Mouse (Mus musculus): ENCODE measurements around the gene Ntsr2. TPM values are rescaled to one million over a fixed set of nuclear protein-coding genes. Genes with fewer than 3 reads are reported as not detected.

The Ntsr2 gene
- polyA plus RNA-seq, 1 experiment from 2014 or later = 8.4 TPM

GRCm38 (mm10) chr12:16630866-16631185 is 22.4 kb upstream of the Ntsr2 start:
- Histone ChIP-seq H3K4me3 (ENCODE audit: low read length) (no peak overlapping the region), H3K4me1 (ENCODE audit: control insufficient read depth, insufficient read depth, low read depth, low read length) (no peaks in the 10 kb centered on the region), H3K9ac (ENCODE audit: low read depth, low read length) (no peak overlapping the region), H3K36me3 (ENCODE audit: control insufficient read depth, insufficient read depth, low read length) (no peaks in the 10 kb centered on the region), H3K9me3 (ENCODE audit: control insufficient read depth, low read length) (no peaks in the 10 kb centered on the region), H3K27ac (ENCODE audit: low read depth, low read length) (no peak overlapping the region), H3K27me3 (replicated peaks; ENCODE audit: control insufficient read depth, insufficient read depth, low read length) (no peaks in the 10 kb centered on the region), H3K4me2 (ENCODE audit: low read length) (no peak overlapping the region)
- ATAC-seq = no peak
- 100% methylated on average over 1 of the region's 1 CpGs for WGBS

DNA sequence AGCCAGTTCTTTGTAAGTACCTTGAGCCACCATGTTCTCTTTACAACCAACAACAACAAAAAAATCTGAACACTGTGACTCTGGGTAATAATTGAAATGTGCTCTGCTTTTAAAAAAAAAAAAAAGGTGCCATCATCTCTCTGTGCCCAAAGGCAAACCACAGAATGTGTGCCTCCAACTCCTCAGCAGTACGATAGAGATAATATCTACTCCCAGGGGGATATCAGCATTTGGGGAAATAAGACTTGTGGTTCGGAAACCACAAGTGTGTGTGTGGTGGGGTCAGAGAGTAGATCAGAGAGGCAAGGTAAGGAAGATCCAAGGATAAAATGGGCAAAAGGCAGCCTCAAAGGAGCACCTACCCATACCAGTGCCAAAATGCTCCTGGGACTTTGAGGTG is 21.8 kb upstream of the Ntsr2 start:
- ATAC-seq = no peak
- H3K36me3 ChIP-seq (ENCODE audit: control insufficient read depth, insufficient read depth, low read length) = no peaks in the 10 kb centered on the region
- H3K4me3 ChIP-seq (ENCODE audit: low read length) = no peak overlapping the region
- no peaks in the 10 kb centered on the region for H3K4me1 ChIP-seq (ENCODE audit: control insufficient read depth, insufficient read depth, low read depth, low read length)
- H3K9me3 ChIP-seq (ENCODE audit: control insufficient read depth, low read length) = no peaks in the 10 kb centered on the region
- no peak overlapping the region for H3K9ac ChIP-seq (ENCODE audit: low read depth, low read length)
- no peaks in the 10 kb centered on the region for H3K27me3 ChIP-seq (replicated peaks; ENCODE audit: control insufficient read depth, insufficient read depth, low read length)
- H3K27ac ChIP-seq (ENCODE audit: low read depth, low read length) = no peak overlapping the region
- 64% methylated on average over 2 of the region's 2 CpGs for WGBS
- no peak overlapping the region for H3K4me2 ChIP-seq (ENCODE audit: low read length)

DNA sequence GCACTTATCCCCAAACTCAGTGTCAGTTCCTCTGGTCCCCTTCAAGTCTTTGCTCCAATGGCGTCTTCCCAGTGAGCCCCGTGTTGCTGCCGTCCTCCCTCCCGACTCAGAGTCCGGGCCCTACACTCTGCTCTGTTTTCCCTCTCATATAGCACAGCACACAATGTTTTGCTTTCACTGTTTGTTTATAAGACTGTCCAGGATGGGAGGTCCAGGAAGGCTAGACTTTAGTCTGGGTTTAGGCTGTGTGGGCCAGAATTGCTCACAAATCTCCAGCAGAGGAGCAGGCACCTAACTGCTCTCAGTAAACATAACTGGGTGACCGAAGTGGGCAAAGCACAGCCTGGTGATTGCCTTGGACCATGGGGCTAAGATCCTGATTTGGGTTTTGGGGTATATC is 19.9 kb upstream of the Ntsr2 start:
- H3K4me3 ChIP-seq (ENCODE audit: low read length) = no peak overlapping the region
- no peak overlapping the region for H3K9ac ChIP-seq (ENCODE audit: low read depth, low read length)
- H3K9me3 ChIP-seq (ENCODE audit: control insufficient read depth, low read length) = no peaks in the 10 kb centered on the region
- peak; percentile 27; the same call in 1 of the 2 replicates for ATAC-seq
- H3K4me2 ChIP-seq (ENCODE audit: low read length) = no peak overlapping the region
- no peak overlapping the region for H3K27ac ChIP-seq (ENCODE audit: low read depth, low read length)
- no peaks in the 10 kb centered on the region for H3K27me3 ChIP-seq (replicated peaks; ENCODE audit: control insufficient read depth, insufficient read depth, low read length)
- H3K36me3 ChIP-seq (ENCODE audit: control insufficient read depth, insufficient read depth, low read length) = no peaks in the 10 kb centered on the region
- 86% methylated on average over 6 of the region's 6 CpGs for WGBS
- H3K4me1 ChIP-seq (ENCODE audit: control insufficient read depth, insufficient read depth, low read depth, low read length) = no peaks in the 10 kb centered on the region

GRCm38 (mm10) chr12:16634075-16634813 is 18.9 kb upstream of the Ntsr2 start:
- Histone ChIP-seq H3K27me3 (replicated peaks; ENCODE audit: control insufficient read depth, insufficient read depth, low read length) (no peaks in the 10 kb centered on the region), H3K36me3 (ENCODE audit: control insufficient read depth, insufficient read depth, low read length) (no peaks in the 10 kb centered on the region), H3K4me1 (ENCODE audit: control insufficient read depth, insufficient read depth, low read depth, low read length) (no peaks in the 10 kb centered on the region), H3K4me2 (ENCODE audit: low read length) (no peak overlapping the region), H3K9ac (ENCODE audit: low read depth, low read length) (no peak overlapping the region), H3K27ac (ENCODE audit: low read depth, low read length) (no peak overlapping the region), H3K4me3 (ENCODE audit: low read length) (no peak overlapping the region), H3K9me3 (ENCODE audit: control insufficient read depth, low read length) (no peaks in the 10 kb centered on the region)
- ATAC-seq = peak; percentile 61; the same call in 1 of the 2 replicates
- 60% methylated on average over 14 of the region's 14 CpGs for WGBS

DNA sequence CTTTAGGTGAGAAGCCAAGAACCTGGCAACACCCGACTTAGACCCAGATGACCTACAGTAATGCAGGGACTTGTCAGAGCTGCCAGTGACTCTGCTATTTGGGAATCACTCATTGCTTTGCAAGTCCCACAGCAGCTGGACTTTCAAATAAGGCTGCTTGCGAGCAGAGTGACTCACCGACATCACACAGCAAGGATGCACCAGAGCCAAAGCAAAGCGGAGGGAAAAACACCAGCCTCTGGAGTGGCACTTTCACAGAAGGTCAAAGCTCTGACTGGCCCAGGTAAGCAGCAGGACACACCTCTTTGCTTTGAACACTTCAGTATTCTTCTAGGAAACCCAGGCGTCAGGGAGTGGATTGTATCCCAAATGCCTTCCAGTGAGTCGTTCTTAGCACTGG is 17.4 kb upstream of the Ntsr2 start:
- H3K27ac ChIP-seq (ENCODE audit: low read depth, low read length) = no peak overlapping the region
- WGBS = 79% methylated on average over 6 of the region's 6 CpGs

DNA sequence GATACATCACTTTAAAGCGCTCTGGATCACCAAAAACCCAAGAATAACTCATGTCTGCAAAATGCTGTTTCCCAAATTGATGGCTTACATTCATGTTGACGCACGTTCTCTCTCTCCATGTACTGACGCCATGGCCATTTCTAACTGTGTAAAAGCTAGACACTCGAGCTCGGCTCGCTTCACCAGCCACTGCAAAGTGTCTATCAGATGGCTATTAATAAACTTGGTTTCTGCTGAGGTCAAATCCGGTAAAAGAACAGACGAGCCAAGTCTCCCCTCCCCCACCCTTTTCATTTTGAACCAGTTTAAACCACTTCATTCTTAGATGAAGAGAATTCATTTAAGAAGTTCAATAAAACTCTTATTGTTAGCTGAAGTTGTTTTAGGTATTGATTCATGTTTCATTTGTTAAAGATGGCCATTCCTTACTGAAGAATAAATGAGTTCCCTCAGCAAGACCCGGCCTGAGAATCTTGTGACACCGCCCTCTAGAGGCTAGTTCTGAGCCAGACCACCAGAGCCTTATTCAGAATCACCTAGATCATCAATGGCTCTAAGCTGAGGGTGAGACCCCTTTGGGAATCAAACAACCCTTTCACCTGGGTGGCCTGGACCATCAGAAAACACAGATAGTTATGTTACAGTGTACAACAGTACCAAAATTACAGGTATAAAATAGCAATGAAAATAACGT is 14.0 kb upstream of the Ntsr2 start:
- H3K36me3 ChIP-seq (ENCODE audit: control insufficient read depth, insufficient read depth, low read length) = no peaks in the 10 kb centered on the region
- no peak overlapping the region for H3K9ac ChIP-seq (ENCODE audit: low read depth, low read length)
- H3K4me3 ChIP-seq (ENCODE audit: low read length) = no peak overlapping the region
- H3K4me2 ChIP-seq (ENCODE audit: low read length) = no peak overlapping the region
- H3K27ac ChIP-seq (ENCODE audit: low read depth, low read length) = no peak overlapping the region
- no peaks in the 10 kb centered on the region for H3K27me3 ChIP-seq (replicated peaks; ENCODE audit: control insufficient read depth, insufficient read depth, low read length)
- H3K4me1 ChIP-seq (ENCODE audit: control insufficient read depth, insufficient read depth, low read depth, low read length) = peaks cover 7% of the 10 kb centered on the region
- WGBS = 76% methylated on average over 12 of the region's 12 CpGs
- ATAC-seq = no peak
- no peaks in the 10 kb centered on the region for H3K9me3 ChIP-seq (ENCODE audit: control insufficient read depth, low read length)

More for the DNA sequence above, 17.4 kb upstream of the Ntsr2 start:
- Histone ChIP-seq H3K27me3 (replicated peaks; ENCODE audit: control insufficient read depth, insufficient read depth, low read length) (no peaks in the 10 kb centered on the region), H3K9me3 (ENCODE audit: control insufficient read depth, low read length) (no peaks in the 10 kb centered on the region), H3K9ac (ENCODE audit: low read depth, low read length) (no peak overlapping the region), H3K4me3 (ENCODE audit: low read length) (no peak overlapping the region), H3K36me3 (ENCODE audit: control insufficient read depth, insufficient read depth, low read length) (no peaks in the 10 kb centered on the region), H3K4me2 (ENCODE audit: low read length) (no peak overlapping the region), H3K4me1 (ENCODE audit: control insufficient read depth, insufficient read depth, low read depth, low read length) (no peaks in the 10 kb centered on the region)
- no peak for ATAC-seq

GRCm38 (mm10) chr12:16640075-16640474 is 13.1 kb upstream of the Ntsr2 start:
- Histone ChIP-seq H3K9ac (ENCODE audit: low read depth, low read length) (no peak overlapping the region), H3K36me3 (ENCODE audit: control insufficient read depth, insufficient read depth, low read length) (no peaks in the 10 kb centered on the region), H3K4me2 (ENCODE audit: low read length) (no peak overlapping the region), H3K9me3 (ENCODE audit: control insufficient read depth, low read length) (no peaks in the 10 kb centered on the region), H3K4me3 (ENCODE audit: low read length) (no peak overlapping the region), H3K27me3 (replicated peaks; ENCODE audit: control insufficient read depth, insufficient read depth, low read length) (no peaks in the 10 kb centered on the region), H3K27ac (ENCODE audit: low read depth, low read length) (no peak overlapping the region), H3K4me1 (ENCODE audit: control insufficient read depth, insufficient read depth, low read depth, low read length) (peaks cover 7% of the 10 kb centered on the region)
- 92% methylated on average over 6 of the region's 6 CpGs for WGBS
- no peak for ATAC-seq

- ATAC-seq = no peak
- Histone ChIP-seq H3K4me1 (ENCODE audit: control insufficient read depth, insufficient read depth, low read depth, low read length) (peaks cover 7% of the 10 kb centered on the region), H3K9me3 (ENCODE audit: control insufficient read depth, low read length) (no peaks in the 10 kb centered on the region), H3K27me3 (replicated peaks; ENCODE audit: control insufficient read depth, insufficient read depth, low read length) (no peaks in the 10 kb centered on the region), H3K4me2 (ENCODE audit: low read length) (no peak overlapping the region), H3K27ac (ENCODE audit: low read depth, low read length) (no peak overlapping the region), H3K4me3 (ENCODE audit: low read length) (no peak overlapping the region), H3K9ac (ENCODE audit: low read depth, low read length) (no peak overlapping the region), H3K36me3 (ENCODE audit: control insufficient read depth, insufficient read depth, low read length) (no peaks in the 10 kb centered on the region)
- WGBS = 70% methylated on average over 5 of the region's 5 CpGs
These were observed 11.2 kb upstream of the Ntsr2 start for GRCm38 (mm10) chr12:16642000-16642399.

DNA sequence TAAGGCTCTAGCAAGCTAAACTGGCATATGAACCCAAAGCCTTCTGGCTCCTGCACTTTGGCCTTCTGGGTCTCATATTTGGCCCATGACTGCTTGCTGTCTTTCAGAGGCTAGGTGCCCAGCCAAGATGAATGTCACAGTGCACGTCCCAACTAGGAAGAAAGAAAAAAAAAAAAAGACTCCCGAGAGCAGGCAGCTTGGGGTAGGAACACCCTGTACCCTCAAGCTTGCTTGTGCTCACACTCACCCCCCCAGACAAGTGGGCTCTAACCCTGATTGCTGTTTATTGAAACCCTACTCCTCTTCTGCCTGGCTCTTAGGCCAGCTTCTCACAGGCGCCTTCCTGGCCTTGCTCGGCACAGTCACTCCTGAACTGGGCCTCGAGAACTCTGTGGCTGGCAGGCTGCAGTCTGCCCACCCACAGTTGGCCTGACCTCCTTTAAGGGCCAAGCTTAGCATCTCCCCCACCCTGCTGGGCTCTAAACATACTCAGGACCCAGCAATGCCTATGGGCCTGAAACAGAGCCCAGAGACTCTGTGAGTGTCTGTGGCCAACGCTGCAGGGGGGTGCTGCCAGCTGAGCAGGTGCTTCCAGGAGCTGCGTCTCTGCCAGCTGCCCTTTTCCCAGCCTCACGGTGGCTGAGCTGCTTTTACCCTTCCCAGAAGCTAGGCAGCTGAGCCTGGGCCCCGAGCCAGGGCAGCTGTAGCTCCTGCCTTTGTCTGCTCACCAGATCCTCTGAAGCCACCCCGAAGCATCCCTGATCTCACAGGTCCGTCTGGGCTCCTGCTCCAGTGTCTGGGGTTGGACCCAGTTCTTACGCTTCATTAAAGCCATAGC is 9.5 kb upstream of the Ntsr2 start:
- WGBS = 27% methylated on average over 12 of the region's 12 CpGs
- Histone ChIP-seq H3K9ac (ENCODE audit: low read depth, low read length) (peak overlapping the region; percentile 28; the same call in 1 of the 2 replicates), H3K4me3 (ENCODE audit: low read length) (no peak overlapping the region)

More for the DNA sequence above, 9.5 kb upstream of the Ntsr2 start:
- H3K36me3 ChIP-seq (ENCODE audit: control insufficient read depth, insufficient read depth, low read length) = no peaks in the 10 kb centered on the region
- H3K9me3 ChIP-seq (ENCODE audit: control insufficient read depth, low read length) = no peaks in the 10 kb centered on the region
- peak overlapping the region; percentile 49; the same call in 1 of the 2 replicates for H3K27ac ChIP-seq (ENCODE audit: low read depth, low read length)
- H3K27me3 ChIP-seq (replicated peaks; ENCODE audit: control insufficient read depth, insufficient read depth, low read length) = no peaks in the 10 kb centered on the region
- peak; percentile 88 for ATAC-seq
- H3K4me1 ChIP-seq (ENCODE audit: control insufficient read depth, insufficient read depth, low read depth, low read length) = peaks cover 7% of the 10 kb centered on the region
- H3K4me2 ChIP-seq (ENCODE audit: low read length) = no peak overlapping the region
